Mouse (Mus musculus): ENCODE measurements around the gene Hipk4. TPM values are rescaled to one million over a fixed set of nuclear protein-coding genes. Genes with fewer than 3 reads are reported as not detected.
"Not testable (repeated sequence)": the region's sequence is repeated elsewhere in the genome, so short reads cannot be mapped to it uniquely, and the experiment has no call there.

Hipk4 gene
- total RNA-seq, 1 experiment from 2014 or later, result 0.88 TPM

GRCm38 (mm10) chr7:27494659-27495367 is 28.3 kb upstream of the Hipk4 start:
- not testable (repeated sequence) for DNase-seq

GRCm38 (mm10) chr7:27499036-27499435 is 24.0 kb upstream of the Hipk4 start, which contains the start of gene Prx:
Gene Prx, plus strand, starts transcription at chr7:27499324.
- DNase-seq, result no peak

- peak; percentile 31 for DNase-seq
Observed at GRCm38 (mm10) chr7:27501620-27502019, 21.4 kb upstream of the Hipk4 start.

- DNase-seq, result no peak
Observed at GRCm38 (mm10) chr7:27506765-27507370, 16.2 kb upstream of the Hipk4 start.

GRCm38 (mm10) chr7:27507711-27508647 is 15.1 kb upstream of the Hipk4 start:
- DNase-seq, result peak; percentile 99

DNA sequence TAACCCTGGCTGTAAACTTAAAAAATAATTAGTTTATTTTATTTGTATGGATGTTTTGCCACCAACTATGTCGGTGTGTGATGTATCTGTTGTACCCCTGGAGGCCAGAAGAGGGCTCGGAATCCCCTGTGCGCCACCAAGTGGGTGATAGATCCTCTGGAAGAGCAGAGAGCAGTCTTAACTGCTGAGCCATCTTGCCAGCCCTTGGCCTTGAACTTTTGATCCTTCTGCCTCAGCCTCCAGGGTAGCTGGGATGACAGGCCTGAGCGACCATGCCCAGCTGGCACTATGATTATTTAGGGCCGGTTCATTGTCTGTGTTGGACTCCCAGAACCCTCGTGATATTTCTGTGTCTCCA is 14.4 kb upstream of the Hipk4 start:
- peak; percentile 69 for DNase-seq

- no peak for DNase-seq
Observed at GRCm38 (mm10) chr7:27510809-27511208, 12.3 kb upstream of the Hipk4 start.

DNA sequence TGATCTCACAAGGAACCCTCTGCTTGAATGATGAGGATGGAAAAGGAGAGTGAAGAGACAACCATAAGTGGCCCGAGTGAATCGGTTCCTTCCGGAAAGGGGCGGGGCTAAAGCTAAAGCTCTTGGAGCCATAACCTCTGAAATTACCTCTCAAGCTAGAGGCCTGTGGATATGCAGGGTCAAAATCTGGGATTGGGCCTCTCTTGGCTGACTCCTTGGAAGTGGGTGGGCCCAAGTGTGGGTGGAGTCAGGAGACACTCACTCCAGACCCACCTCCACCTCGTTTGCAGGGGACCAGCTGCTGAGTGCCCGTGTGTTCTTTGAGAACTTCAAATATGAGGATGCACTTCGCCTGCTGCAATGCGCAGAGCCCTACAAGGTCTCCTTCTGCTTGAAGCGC is 8.1 kb upstream of the Hipk4 start:
- no peak for DNase-seq

- DNase-seq, result no peak
Observed at GRCm38 (mm10) chr7:27518314-27518713, 4.8 kb upstream of the Hipk4 start.

- DNase-seq, result no peak
Observed at GRCm38 (mm10) chr7:27520104-27520503, 3.0 kb upstream of the Hipk4 start.

GRCm38 (mm10) chr7:27520599-27520998 is 2.5 kb upstream of the Hipk4 start:
- DNase-seq, result no peak

- no peak for DNase-seq
Observed at GRCm38 (mm10) chr7:27523805-27524204, 738 bp downstream of the Hipk4 start.

DNA sequence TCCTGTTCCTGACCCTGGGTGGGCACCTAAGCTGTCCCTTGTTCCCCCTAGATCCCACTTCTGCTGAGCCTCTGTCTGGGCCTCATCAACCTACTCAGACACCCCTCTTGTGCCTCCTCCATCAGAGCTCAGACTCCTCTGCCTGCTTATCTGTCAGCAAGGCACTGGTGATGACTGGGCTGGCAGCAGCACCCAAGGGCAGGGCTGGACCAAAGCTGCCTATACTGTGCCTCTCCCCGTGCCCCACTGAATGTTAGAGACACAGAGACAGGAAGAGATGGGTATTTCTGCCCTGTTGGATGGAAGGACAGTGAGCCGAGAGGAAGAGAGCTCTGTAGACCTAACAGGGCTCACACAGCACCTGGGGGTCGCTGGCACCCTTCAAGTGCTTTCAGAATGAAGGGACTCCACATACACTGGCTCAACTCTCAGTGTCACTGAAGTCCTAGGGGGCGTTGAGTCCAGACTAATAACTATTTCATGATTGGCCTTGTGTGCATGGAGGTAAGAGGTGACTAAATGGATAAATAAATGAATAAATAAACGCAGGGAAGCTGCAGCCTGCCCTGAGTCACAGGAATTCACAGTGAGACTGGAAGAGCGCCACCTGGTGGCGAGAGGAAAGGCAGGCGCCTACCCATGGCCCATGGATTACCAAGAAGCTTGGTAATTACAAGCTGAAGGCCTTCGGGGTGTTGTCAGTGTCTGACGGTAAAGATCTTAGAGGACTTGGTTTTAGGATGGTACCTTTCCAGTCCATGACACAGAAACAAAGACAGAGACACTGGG is 3.2 kb downstream of the Hipk4 start:
- DNase-seq, result peak; percentile 80

GRCm38 (mm10) chr7:27529070-27529469 is 6.0 kb downstream of the Hipk4 start:
- no peak for DNase-seq

- no peak for DNase-seq
Observed at GRCm38 (mm10) chr7:27530937-27531336, 7.9 kb downstream of the Hipk4 start.

GRCm38 (mm10) chr7:27531707-27532106 is 8.6 kb downstream of the Hipk4 start:
- no peak for DNase-seq

GRCm38 (mm10) chr7:27532480-27533050 is 9.5 kb downstream of the Hipk4 start:
- DNase-seq, result no peak

DNA sequence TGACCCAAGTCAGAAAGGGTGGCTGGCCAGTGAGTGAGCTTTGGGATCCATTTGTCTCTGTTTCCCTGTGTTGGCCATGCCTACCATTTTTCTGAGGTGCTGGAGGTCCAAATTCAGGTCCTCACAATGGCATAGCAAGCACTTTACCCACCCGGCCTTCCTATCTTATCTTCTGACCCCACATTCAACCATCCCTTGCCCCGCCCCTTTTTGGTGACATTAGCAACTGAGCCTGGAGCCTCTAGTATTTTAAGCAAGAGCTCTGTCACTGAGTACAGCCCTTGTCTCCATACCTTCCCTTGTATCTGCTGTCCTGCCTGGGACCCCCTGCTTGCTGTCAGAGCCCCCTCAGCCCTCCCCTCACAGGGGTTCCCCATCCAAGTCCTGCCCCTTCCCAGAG is 12.3 kb downstream of the Hipk4 start:
- no peak for DNase-seq

GRCm38 (mm10) chr7:27536618-27537017 is 13.6 kb downstream of the Hipk4 start:
- DNase-seq, result no peak

DNA sequence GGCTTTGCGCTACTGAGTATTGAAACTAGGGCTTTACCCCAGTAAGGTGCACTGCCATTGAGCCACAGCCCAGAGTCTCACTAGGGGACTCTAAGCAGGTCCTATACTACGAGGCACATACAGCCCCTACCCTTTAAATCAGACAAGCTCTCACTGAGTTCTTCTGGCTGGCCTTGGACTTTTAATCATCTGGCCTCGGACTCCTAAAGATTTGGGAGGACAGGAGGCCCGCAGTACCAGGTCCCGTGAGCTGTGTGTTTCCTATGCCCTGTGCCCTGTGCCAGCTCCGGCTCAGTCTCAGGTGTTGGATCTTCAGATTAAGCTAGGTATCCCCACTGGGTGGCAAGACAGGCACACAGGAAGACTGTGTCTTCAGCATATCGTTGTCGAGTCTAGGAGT is 14.9 kb downstream of the Hipk4 start:
- no peak for DNase-seq

DNA sequence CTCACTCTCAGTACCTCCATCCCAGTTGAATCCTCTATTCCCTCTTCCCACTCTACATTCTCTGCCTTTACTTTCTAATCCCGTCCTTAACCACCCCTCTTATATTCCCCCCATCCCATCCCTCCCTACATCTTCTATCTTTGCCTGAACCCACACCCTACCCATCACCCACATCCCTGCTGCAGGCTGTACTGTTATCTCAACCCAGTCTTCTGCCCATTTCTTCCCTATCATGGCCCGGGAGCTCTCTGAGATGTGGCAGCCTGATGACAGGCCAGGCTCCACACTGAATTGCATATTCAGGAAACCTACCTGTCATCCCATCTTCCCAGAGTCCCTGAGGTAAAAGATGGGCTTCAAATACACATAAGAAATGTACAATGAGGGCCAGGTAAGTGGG is 15.7 kb downstream of the Hipk4 start:
- DNase-seq, result no peak

- no peak for DNase-seq
Observed at GRCm38 (mm10) chr7:27540521-27540920, 17.5 kb downstream of the Hipk4 start.

Measured in adrenal gland, postnatal 25 days (tissue).